Mouse (Mus musculus): ENCODE data around the gene Ranbp17.

- TF ChIP-seq CTCF (IDR thresholded peaks at IDR 0.05; ENCODE audit: extremely low read depth, insufficient read depth, insufficient read length, insufficient replicate concordance) (no peak), POLR2A (IDR thresholded peaks at IDR 0.05; ENCODE audit: low read depth, low read length) (no peak)
Observed at GRCm38 (mm10) chr11:33221566-33222365, 291.8 kb downstream of the Ranbp17 start.

All from spleen, adult 2 months (tissue).